Mouse (Mus musculus): Measurements from ENCODE around the gene Nkain4.

- TF ChIP-seq RCOR1 (IDR thresholded peaks at IDR 0.05; ENCODE audit: low read depth, low read length) (no peak), CTCF (IDR thresholded peaks at IDR 0.05 in 2 of 3, conservative IDR thresholded peaks at IDR 0.05 in 1 of 3; ENCODE audit: control insufficient read depth in 1 of 3, insufficient read depth in 1 of 3, low read depth in 2 of 3, low read length in 3 of 3, poor library complexity in 1 of 3, severe bottlenecking in 1 of 3) (no peak), NRF1 (IDR thresholded peaks at IDR 0.05; ENCODE audit: insufficient read depth, low read depth, low read length, poor library complexity, severe bottlenecking) (no peak)
These were observed 1.7 kb downstream of the Nkain4 start for GRCm38 (mm10) chr2:180952731-180953171.

Measured in MEL (cell line).